In genomic region chr17:26361420-26361819, GRCm38 (mm10) we compare ENCODE assay signal across 16 mouse cellular contexts. TPM values are rescaled to one million over a fixed set of nuclear protein-coding genes. Genes with fewer than 3 reads are reported as not detected.
DNase-seq lines count a peak whose midpoint lies in the region; ATAC-seq and TF ChIP-seq lines count a peak whose summit lies in the region.
"Had no signal": no experiment of that assay in that cellular context is flagged by ENCODE, and none has a peak within 500 bp of the region (broad histone marks: within the 10 kb centered on the region; RNA-seq: fewer than 3 reads in every experiment).

No protein-coding gene starts in this region.

- H3K4me3 ChIP-seq in heart, embryonic 12.5 days, result no peak overlapping the region
- H3K4me3 ChIP-seq in lung, embryonic 15.5 days, result no peak overlapping the region
- no peak overlapping the region for H3K4me3 ChIP-seq in lung, postnatal 0 days (ENCODE audit: low read depth, low read length)
- no peak overlapping the region for H3K4me3 ChIP-seq in heart, postnatal 0 days (ENCODE audit: low read depth, low read length)
- H3K4me3 ChIP-seq in stomach, embryonic 15.5 days (replicated peaks), result no peak overlapping the region
- H3K4me3 ChIP-seq: erythroblast, embryonic 14.5 days; neural tube, embryonic 13.5 days had no signal

- DNase-seq in heart, adult 18-20 months, result no peak
- DNase-seq in lung, postnatal 0 days (ENCODE audit: low spot score), result no peak
- DNase-seq in heart, postnatal 0 days (ENCODE audit: low spot score), result peak; percentile 23
- no peak for DNase-seq in layer of hippocampus, adult 11-12 months (ENCODE audit: low spot score)
- DNase-seq in T-cell, adult 2 months (ENCODE audit: low spot score), result no peak
- DNase-seq: adrenal gland, postnatal 14 days; gastrocnemius, postnatal 36 days; kidney, adult 9 months; layer of hippocampus, adult 9-11 months; right cerebral cortex, adult 18-20 months had no signal

- no peak for TF ChIP-seq CTCF in lung, postnatal 0 days (IDR thresholded peaks at IDR 0.05)
- no peak for TF ChIP-seq CTCF in heart, postnatal 0 days (IDR thresholded peaks at IDR 0.05; ENCODE audit: low read depth)

- WGBS in heart, embryonic 12.5 days, result 20% methylated on average over 7 of the region's 7 CpGs
- 45% methylated on average over 7 of the region's 7 CpGs for WGBS in lung, embryonic 15.5 days
- WGBS in lung, postnatal 0 days, result 45% methylated on average over 7 of the region's 7 CpGs
- WGBS in heart, postnatal 0 days, result 25% methylated on average over 7 of the region's 7 CpGs
- WGBS in stomach, embryonic 15.5 days, result 69% methylated on average over 7 of the region's 7 CpGs

- H3K27ac ChIP-seq in heart, embryonic 12.5 days (ENCODE audit: poor library complexity, severe bottlenecking), result peak overlapping the region; percentile 93
- peak overlapping the region; percentile 42 for H3K27ac ChIP-seq in lung, embryonic 15.5 days
- H3K27ac ChIP-seq in lung, postnatal 0 days (ENCODE audit: low read length), result no peak overlapping the region
- peak overlapping the region; percentile 52 for H3K27ac ChIP-seq in heart, postnatal 0 days (ENCODE audit: low read depth)
- peak overlapping the region; percentile 31; the same call in 1 of the 2 replicates for H3K27ac ChIP-seq in stomach, embryonic 15.5 days
- H3K27ac ChIP-seq: neural tube, embryonic 13.5 days had no signal

- TF ChIP-seq EP300 in lung, postnatal 0 days (IDR thresholded peaks at IDR 0.05), result no peak
- no peak for TF ChIP-seq EP300 in heart, postnatal 0 days (IDR thresholded peaks at IDR 0.05; ENCODE audit: low read depth)

- peak overlapping the region; percentile 30 for H3K4me2 ChIP-seq in heart, embryonic 12.5 days
- H3K4me2 ChIP-seq in lung, embryonic 15.5 days, result no peak overlapping the region
- no peak overlapping the region for H3K4me2 ChIP-seq in lung, postnatal 0 days (replicated peaks; ENCODE audit: low read depth, low read length)
- peak overlapping the region; percentile 6; the same call in 1 of the 2 replicates for H3K4me2 ChIP-seq in heart, postnatal 0 days (ENCODE audit: low read depth, low read length)
- H3K4me2 ChIP-seq in stomach, embryonic 15.5 days, result no peak overlapping the region
- H3K4me2 ChIP-seq: neural tube, embryonic 13.5 days had no signal

- no peaks in the 10 kb centered on the region for H3K27me3 ChIP-seq in heart, embryonic 12.5 days (replicated peaks)
- no peaks in the 10 kb centered on the region for H3K27me3 ChIP-seq in lung, embryonic 15.5 days
- no peaks in the 10 kb centered on the region for H3K27me3 ChIP-seq in lung, postnatal 0 days (replicated peaks; ENCODE audit: insufficient read depth, low read length)
- H3K27me3 ChIP-seq in heart, postnatal 0 days (ENCODE audit: control insufficient read depth, insufficient read depth, low read length), result no peaks in the 10 kb centered on the region
- H3K27me3 ChIP-seq in stomach, embryonic 15.5 days (replicated peaks), result no peaks in the 10 kb centered on the region
- H3K27me3 ChIP-seq: neural tube, embryonic 13.5 days had no signal

- no peaks in the 10 kb centered on the region for H3K9me3 ChIP-seq in heart, embryonic 12.5 days (replicated peaks)
- no peaks in the 10 kb centered on the region for H3K9me3 ChIP-seq in lung, embryonic 15.5 days
- no peaks in the 10 kb centered on the region for H3K9me3 ChIP-seq in lung, postnatal 0 days (ENCODE audit: low read length)
- no peaks in the 10 kb centered on the region for H3K9me3 ChIP-seq in heart, postnatal 0 days (replicated peaks; ENCODE audit: control insufficient read depth, low read length)
- H3K9me3 ChIP-seq in stomach, embryonic 15.5 days, result no peaks in the 10 kb centered on the region
- H3K9me3 ChIP-seq: neural tube, embryonic 13.5 days had no signal

- peaks cover 81% of the 10 kb centered on the region for H3K4me1 ChIP-seq in heart, embryonic 12.5 days (replicated peaks)
- H3K4me1 ChIP-seq in lung, embryonic 15.5 days, result peaks cover 71% of the 10 kb centered on the region
- H3K4me1 ChIP-seq in lung, postnatal 0 days (ENCODE audit: insufficient read depth, low read depth, low read length), result peaks cover 12% of the 10 kb centered on the region; the same call in 1 of the 2 replicates
- H3K4me1 ChIP-seq in heart, postnatal 0 days (ENCODE audit: control insufficient read depth, insufficient read depth), result peaks cover 34% of the 10 kb centered on the region
- H3K4me1 ChIP-seq in stomach, embryonic 15.5 days, result peaks cover 57% of the 10 kb centered on the region

- ATAC-seq in heart, embryonic 12.5 days (ENCODE audit: insufficient number of reproducible peaks, low FRiP score), result peak; percentile 27; the same call in 1 of the 2 replicates
- no peak for ATAC-seq in lung, embryonic 15.5 days (ENCODE audit: borderline replicate concordance, extremely low read depth, low FRiP score, low TSS enrichment)
- no peak for ATAC-seq in lung, postnatal 0 days
- ATAC-seq in heart, postnatal 0 days (ENCODE audit: insufficient read depth, low read depth), result peak; percentile 48
- no peak for ATAC-seq in stomach, embryonic 15.5 days (ENCODE audit: insufficient read depth, low FRiP score, low read depth)
- ATAC-seq: midbrain, embryonic 16.5 days had no signal

- H3K9ac ChIP-seq in heart, embryonic 12.5 days, result peak overlapping the region; percentile 39
- no peak overlapping the region for H3K9ac ChIP-seq in lung, embryonic 15.5 days
- no peak overlapping the region for H3K9ac ChIP-seq in lung, postnatal 0 days (replicated peaks; ENCODE audit: low read depth)
- no peak overlapping the region; the same call in 1 of the 2 replicates for H3K9ac ChIP-seq in heart, postnatal 0 days (replicated peaks; ENCODE audit: low read depth, low read length)
- no peak overlapping the region for H3K9ac ChIP-seq in stomach, embryonic 15.5 days
- H3K9ac ChIP-seq: neural tube, embryonic 13.5 days had no signal

- H3K36me3 ChIP-seq in heart, embryonic 12.5 days, result no peaks in the 10 kb centered on the region
- no peaks in the 10 kb centered on the region for H3K36me3 ChIP-seq in lung, embryonic 15.5 days
- no peaks in the 10 kb centered on the region for H3K36me3 ChIP-seq in lung, postnatal 0 days (ENCODE audit: insufficient read depth, low read length)
- H3K36me3 ChIP-seq in heart, postnatal 0 days (replicated peaks; ENCODE audit: control insufficient read depth, insufficient read depth, low read length), result no peaks in the 10 kb centered on the region
- no peaks in the 10 kb centered on the region for H3K36me3 ChIP-seq in stomach, embryonic 15.5 days
- H3K36me3 ChIP-seq: neural tube, embryonic 13.5 days had no signal

RNA-seq across cellular contexts. Expression of gene Neurl1b, which starts 53.2 kb away (rescaled TPM):
- 2.2 and 2.4 TPM in 2 replicates for polyA plus RNA-seq in heart, embryonic 12.5 days (2016; fragmentation: Nextera tagmentation; extraction: Ambion mirVana)
- total RNA-seq in heart, adult 18-20 months (2021), result 1 to 10 TPM; 5.6 to 5.9 TPM
- polyA plus RNA-seq in lung, embryonic 15.5 days (2015; fragmentation: Nextera tagmentation; extraction: Ambion mirVana), result 1.8 and 2.0 TPM in 2 replicates
- 0.98 and 1.5 TPM in 2 replicates for polyA plus RNA-seq in lung, postnatal 0 days (2015; fragmentation: Nextera tagmentation; extraction: Ambion mirVana)
- total RNA-seq in heart, postnatal 0 days (2014; rRNA removed; ENCODE audit: low replicate concordance), result 66.1 and 143 TPM in 2 replicates
- polyA plus RNA-seq in heart, postnatal 0 days (2015; fragmentation: Nextera tagmentation; extraction: Ambion mirVana), result 1.2 and 1.6 TPM in 2 replicates
- 2.5 and 2.6 TPM in 2 replicates for polyA plus RNA-seq in stomach, embryonic 15.5 days (2015; fragmentation: Nextera tagmentation; extraction: Ambion mirVana)
- polyA plus RNA-seq: erythroblast, embryonic 14.5 days had no signal

Comparison
In these comparisons a context has a peak if more than half of its experiments do, and no peak if none do; other contexts are left out.
1. ATAC-seq: peak in heart, embryonic 12.5 days (single experiment) and heart, postnatal 0 days (single experiment); none in lung, embryonic 15.5 days (single experiment), lung, postnatal 0 days (single experiment) and stomach, embryonic 15.5 days (single experiment).
2. H3K4me2 ChIP-seq: peak in heart, embryonic 12.5 days (single experiment) and heart, postnatal 0 days (single experiment); none in lung, embryonic 15.5 days (single experiment), lung, postnatal 0 days (single experiment) and stomach, embryonic 15.5 days (single experiment).